Mouse (Mus musculus): ENCODE results near the gene Higd2a. TPM values are rescaled to one million over a fixed set of nuclear protein-coding genes. Genes with fewer than 3 reads are reported as not detected.

The Higd2a gene
- total RNA-seq (2021), result 100 to 1,000 TPM; 126 to 131 TPM
- long read RNA-seq, experiment 1, transcript Higd2a-201 (2 exons, 648 nt), result major isoform, 82 of 83 reads
- long read RNA-seq, experiment 1, partial matches to known transcripts, result 1 of 83 reads
- long read RNA-seq, experiment 1, other reads (novel, unspliced or antisense), result 0 of 83 reads
- long read RNA-seq, experiment 2, transcript Higd2a-201 (2 exons, 648 nt), result major isoform, 90 of 94 reads
- long read RNA-seq, experiment 2, partial matches to known transcripts, result 0 of 94 reads
- long read RNA-seq, experiment 2, other reads (novel, unspliced or antisense), result 4 of 94 reads

DNA sequence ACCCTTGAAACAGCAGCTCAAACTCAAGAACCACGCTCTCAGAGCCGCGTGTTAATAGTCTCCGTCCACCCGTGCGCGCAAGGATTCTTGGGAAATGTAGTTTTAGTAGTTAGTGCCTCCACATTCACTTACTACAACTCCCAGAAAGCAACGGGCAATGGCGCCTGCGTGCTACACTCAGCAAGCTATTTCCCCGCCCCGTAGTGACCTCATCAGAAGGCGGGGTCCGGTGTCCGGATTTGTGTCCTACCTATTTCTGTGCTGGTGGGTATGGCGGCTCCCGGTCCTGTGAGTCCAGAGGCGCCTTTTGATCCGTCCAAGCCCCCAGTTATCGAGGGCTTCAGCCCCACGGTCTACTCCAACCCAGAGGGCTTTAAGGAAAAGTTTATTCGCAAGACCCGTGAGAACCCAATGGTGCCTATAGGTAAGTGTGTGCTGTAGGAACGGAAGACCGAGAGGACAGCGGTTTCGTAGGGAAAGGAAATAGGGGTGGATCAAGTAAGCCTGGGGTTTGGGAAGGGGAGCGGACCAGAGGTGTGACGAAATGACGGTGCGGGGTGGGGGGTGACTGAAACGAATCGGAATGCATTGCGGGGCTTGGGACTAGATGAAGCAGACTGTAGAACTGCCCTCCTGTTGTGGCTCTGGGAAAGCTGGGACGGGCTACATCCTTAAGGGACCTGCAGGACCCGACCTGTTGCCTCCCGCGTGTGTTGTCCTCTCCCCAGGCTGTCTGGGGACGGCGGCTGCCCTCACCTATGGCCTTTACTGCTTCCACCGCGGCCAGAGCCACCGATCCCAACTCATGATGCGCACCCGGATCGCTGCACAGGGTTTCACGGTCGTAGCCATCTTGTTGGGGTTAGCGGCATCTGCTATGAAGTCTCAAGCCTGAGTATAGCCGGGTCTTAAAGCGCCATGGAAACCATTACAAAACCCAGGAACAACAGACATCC is at the start of gene Higd2a, which contains the start of gene Nop16:
Gene Higd2a, plus strand, starts transcription at position 212 of the 956 bp plus-strand sequence.
Gene Nop16, minus strand, starts transcription at position 95 of the 956 bp plus-strand sequence.
- peak; percentile 95 for DNase-seq
- intact Hi-C loops (cut with DNase I; ENCODE audit: low total_unique reads), result no loop called here

DNA sequence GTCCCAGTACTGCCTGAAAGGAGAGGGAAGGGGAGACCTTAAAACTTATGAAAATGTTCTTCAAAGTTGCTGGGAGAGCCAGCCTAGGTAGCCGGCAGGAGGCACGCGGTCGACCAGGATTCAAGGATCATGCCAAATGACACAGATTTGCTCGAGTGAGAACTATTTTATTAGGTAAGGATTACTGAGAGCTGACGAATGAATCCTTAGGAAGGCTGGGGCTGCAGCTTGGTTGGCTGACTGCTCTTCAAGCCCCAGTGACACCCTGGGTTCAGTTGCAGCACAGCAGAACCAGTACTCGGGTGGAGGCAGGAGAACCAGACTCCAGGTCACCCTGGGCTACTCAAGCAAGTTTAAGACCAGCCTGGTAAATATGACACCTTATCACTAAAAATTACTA is 42.0 kb upstream of the Higd2a start:
- intact Hi-C loops (cut with DNase I; ENCODE audit: low total_unique reads), result no loop called here

DNA sequence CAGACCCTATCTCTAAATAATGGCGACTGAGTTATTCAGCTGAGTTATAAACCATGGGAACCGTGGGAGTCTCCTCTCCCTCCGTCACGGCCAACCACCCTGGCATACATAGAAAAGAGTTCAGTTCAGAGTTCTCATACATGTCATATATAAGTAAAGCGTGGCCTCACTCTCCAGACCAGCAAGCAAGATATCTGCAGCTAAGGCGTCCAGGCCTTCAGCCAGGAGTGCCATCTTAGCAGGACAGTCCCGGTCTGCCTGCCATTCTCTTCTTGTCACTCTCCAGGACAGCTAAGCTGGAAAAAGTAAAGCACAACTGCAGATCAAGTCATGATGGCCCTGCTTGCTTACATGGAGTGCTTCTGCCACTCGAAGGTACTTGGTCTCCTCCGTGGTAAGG is 33.8 kb upstream of the Higd2a start:
- DNase-seq, result no peak
- intact Hi-C loops (cut with DNase I; ENCODE audit: low total_unique reads), result no loop called here

More for the DNA sequence above, 42.0 kb upstream of the Higd2a start:
- DNase-seq, result no peak

DNA sequence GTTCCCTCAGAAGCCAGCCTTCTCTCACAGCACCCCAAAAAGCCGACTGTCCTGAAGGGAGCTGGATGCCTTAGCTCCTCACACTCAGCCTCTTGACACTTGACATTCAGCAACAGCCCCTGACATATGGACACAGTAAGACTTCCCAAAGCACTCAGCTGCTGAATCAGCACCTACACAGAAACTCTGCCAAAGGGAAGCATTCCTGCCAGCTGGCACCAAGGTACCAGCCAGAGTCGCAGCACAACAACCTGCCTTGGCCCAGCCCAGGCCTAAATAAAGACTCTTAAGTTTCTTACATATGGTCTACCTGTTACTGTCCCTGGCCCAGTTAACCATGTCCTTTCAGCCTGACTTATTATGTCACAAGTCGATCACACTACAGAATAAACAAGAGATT is 33.2 kb upstream of the Higd2a start:
- intact Hi-C loops (cut with DNase I; ENCODE audit: low total_unique reads), result no loop called here
- DNase-seq, result no peak

DNA sequence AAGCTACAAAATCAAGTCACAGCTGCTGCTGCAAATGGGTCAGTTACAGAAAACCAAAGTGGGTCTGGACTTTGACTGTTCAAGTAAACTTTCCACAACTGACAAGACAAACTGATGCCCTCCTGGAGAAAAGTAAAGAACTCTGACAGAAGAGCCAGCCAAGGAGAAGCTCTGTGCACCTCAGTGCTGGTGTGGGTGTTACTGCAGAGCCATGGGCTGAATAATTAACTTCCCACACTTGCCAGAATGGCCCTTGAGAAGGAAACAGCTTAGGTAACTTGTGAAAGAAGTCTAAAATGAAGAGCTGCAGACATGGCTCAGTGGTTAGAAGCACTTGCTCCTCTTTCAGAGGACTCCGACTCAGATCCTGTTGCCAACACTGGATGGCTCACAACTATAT is 32.4 kb upstream of the Higd2a start:
- intact Hi-C loops (cut with DNase I; ENCODE audit: low total_unique reads), result no loop called here

DNA sequence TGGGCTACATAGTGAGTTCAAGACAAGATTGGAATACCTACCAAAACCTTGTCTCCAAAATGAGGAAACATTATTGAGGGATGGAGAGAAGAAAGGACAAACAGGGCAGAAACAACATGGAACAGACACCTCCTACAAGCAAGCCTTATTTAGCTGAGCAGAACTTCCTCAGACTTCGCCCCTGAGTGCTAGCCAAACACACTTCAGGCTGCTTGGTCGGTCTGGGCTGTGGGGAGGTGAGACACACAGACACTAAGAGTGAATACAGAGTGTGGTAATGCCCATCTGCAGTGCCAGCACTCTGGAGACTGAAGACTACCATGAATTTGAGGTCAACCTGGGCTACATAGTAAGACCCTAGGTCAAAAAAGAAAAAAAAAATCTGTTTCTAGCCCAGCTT is 30.4 kb upstream of the Higd2a start:
- no peak for DNase-seq
- intact Hi-C loops (cut with DNase I; ENCODE audit: low total_unique reads), result no loop called here

More for the DNA sequence above, 32.4 kb upstream of the Higd2a start:
- no peak for DNase-seq

DNA sequence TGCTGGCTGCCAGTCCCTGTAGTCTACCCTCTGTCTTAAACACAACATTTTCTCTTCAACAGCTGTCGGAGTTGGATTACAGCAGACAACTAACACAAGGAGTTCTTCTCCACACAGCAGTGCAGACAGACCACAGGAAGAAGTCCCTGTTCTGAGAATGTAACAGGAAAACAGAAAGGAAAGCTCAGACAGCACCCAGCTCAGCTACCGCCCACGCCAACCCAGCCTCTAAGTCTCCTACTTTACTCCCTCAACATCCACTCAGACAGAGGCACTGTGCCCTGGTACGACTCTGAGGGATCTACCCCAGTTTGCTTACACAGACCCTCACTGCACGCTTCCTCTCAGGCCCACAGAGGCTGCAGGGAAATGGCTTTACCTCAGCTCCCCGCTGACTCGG is 29.4 kb upstream of the Higd2a start:
- intact Hi-C loops (cut with DNase I; ENCODE audit: low total_unique reads), result no loop called here

DNA sequence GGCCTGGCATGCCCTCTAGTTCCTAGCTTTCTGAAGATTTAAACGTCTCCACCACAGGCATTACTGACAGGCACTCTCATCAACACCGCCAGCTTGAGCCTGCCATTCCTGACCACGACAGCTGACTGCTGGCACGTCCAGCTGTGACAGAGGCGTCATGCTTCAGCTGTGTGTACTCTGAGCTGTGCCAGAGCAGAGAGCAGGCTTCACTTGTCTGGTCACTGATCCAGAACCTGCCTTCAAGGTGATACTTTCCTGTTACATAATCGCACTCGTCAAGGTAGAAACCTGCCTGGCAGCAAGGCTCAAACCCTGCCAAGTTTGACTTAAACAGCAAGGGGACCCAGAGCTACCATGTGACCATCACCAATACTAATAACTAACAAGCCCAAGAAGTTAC is 27.4 kb upstream of the Higd2a start:
- intact Hi-C loops (cut with DNase I; ENCODE audit: low total_unique reads), result no loop called here
- DNase-seq, result no peak

More for the DNA sequence above, 29.4 kb upstream of the Higd2a start:
- DNase-seq, result no peak

DNA sequence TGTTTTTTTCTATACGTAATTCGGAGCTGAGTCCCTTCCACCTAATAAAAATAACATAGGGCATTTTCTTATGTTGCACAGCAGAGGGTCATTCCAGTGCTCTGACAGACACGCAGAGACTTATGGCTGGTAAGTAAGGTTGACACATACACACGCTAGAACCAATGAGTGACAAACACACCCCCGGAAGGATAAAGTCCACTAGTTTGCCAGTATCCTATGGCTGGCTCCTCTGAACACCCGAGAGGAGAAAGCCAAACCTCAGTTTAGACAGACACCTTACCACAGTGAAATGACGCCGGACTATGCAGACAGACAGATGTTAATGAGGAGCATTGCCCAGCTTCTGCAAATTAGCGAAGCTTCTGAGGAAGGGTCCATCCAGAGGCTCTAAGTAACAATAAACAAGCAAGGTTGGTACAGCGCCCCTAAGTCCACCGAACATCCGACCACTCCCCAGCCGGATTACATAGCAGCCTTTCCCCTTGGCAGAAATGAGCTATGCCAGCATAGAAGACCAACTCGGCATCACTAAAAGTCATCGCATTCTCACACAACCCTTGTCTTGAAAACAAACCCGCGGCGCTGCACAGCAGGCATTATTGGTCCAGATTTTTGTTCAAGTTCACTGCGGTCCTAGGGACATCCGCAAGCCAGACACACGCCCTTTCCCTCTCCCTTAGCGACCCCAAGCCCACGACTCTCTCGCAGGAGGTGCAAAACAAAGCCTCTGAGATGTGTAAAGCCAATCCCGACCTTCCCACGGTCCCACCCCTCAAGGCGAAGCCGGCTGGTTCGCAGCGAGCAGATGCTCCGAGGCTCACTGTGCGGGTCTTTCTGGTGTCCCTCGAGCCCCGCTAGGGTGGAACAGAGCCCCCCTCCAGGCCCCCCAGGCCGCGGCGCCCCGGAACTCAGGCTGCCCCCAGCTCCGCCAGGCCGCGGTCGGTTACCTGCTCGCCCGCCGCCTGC is 25.5 kb upstream of the Higd2a start:
- DNase-seq, result no peak
- intact Hi-C loops (cut with DNase I; ENCODE audit: low total_unique reads), result no loop called here

DNA sequence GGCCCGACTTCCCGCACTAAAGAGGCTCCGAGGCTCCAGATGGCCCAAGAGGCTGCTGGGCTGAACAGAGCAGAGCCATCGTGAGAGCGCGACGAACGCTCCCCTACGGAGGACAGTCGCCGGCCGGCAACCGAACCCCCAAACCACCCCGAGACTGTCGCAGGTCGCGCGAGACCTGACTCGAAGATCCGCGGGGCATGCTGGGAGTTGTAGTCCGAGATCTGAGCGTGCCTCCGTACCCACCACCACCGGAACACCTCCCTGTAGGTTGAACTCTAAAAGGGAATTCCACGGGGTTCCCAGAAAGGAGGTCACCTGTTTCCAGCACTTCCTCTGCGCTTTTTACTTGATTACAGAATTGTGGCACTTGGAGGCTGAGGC is 24.8 kb upstream of the Higd2a start, which contains the start of gene 4833439L19Rik:
Gene 4833439L19Rik, minus strand, starts transcription at position 235 of the 381 bp plus-strand sequence.
- intact Hi-C loops (cut with DNase I; ENCODE audit: low total_unique reads), result no loop called here
- peak; percentile 96 for DNase-seq

DNA sequence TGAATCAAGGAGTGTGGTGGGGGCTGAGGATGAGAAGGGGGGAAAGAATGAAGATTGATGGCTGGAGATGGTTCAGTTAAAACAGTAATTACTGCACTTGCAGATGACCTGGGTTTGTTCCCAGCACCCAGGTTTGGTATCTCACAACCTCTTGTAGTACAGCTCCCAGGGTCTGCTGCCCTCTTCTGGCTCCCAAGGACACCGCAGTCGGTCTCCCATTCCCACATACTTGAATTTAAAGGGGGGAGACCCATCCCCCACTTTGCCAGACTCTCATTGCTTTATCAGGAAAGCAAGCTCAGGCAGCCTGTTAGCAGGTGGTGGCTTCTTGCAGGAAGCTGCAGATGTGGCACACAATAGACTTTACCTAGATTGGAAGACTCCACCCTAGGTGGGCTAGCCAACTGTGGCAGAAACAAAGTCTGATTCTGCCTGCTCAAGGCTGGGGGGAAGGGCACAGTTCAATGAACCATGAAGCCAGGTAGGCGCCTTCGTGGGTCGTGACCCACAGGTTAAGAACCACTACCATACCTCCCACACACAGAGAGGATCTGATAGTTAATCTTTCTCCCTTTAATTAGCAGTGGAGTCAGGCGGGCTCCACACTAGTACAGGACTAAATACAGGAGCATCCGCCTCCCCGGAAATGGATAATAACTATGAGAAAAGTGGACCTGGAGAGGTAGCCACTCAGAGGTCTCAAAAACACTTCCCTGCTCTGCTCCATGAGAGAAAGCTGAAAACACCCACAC is 24.2 kb upstream of the Higd2a start:
- intact Hi-C loops (cut with DNase I; ENCODE audit: low total_unique reads), result no loop called here
- no peak for DNase-seq

DNA sequence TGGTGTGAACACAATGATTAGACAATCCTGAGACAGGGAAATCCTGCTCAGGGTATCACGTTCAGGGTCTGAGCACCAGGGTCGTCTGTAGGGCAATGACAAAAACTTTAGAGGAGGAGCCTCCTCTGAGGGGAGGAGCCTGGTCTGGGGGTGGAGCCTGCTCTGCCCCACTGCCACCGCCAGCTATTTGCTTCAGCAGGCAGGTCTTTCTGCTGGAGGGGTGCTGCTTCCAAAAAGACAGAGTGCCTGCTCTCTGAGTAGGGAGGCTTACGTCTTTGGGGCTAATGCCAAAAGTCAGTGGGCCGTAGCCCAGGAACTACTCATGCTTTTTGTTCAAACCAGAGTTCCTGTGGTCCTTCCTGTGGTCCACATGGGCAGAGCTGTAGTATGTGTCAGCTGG is 21.6 kb upstream of the Higd2a start:
- intact Hi-C loops (cut with DNase I; ENCODE audit: low total_unique reads), result no loop called here

DNA sequence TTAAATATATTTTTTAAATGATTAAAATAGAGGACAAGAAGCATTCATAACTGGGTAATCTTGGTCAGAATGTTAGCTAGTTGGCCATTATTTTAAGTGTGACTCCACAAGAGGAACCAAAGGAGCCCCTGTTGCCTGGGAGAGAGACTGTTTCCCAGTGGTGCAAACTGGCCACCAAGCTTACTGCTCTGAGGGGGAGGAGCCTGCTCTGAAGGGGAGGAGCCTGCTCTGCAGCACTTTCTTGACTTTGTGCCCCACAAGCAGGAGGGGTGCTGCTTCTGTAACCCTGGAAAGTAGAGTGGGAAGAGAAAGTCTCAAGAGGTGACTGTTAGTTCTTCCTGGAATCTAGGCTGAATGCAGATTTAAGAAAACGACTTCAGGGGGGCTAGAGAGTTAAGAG is 20.7 kb upstream of the Higd2a start:
- intact Hi-C loops (cut with DNase I; ENCODE audit: low total_unique reads), result no loop called here

More for the DNA sequence above, 21.6 kb upstream of the Higd2a start:
- DNase-seq, result no peak

DNA sequence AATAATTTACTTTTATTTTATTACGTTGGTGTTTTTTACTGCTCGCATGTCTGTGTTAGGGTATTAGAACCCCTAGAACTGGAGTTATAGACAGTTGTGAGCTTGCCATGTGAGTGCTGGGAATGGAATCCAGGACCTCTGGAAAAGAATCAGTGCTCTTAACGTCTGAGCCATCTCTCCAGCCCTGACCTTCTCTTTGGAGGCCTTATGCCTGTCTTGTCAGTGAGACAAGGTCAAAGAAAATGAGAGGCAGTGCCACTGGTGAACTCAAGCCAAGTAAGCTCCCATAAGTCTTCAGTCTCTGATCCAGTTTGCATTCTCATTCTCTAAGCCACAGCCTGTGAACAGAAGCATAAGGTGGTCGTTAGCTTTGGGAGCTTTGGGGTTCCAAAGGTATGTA is 19.3 kb upstream of the Higd2a start:
- DNase-seq, result no peak
- intact Hi-C loops (cut with DNase I; ENCODE audit: low total_unique reads), result no loop called here

More for the DNA sequence above, 20.7 kb upstream of the Higd2a start:
- no peak for DNase-seq

DNA sequence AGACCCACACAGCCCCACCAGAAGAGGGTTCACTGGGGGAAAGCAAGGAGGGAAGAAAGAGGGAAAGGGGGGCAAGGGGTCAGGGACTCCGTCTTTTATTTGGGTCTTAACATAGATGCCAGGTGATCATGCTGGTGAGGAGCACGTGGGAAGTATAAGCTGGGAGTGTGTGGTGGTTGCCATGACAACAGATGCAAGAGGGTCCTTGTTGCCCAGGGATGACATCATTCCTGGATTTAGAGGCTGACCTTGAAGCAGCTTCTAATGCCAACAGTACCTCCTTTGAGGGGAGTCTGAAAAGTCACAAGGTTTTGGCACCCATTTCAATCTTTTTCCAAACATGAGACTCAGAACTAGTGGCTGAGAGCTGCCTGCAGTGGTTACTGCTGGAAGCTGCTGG is 18.4 kb upstream of the Higd2a start:
- intact Hi-C loops (cut with DNase I; ENCODE audit: low total_unique reads), result no loop called here
- DNase-seq, result no peak

DNA sequence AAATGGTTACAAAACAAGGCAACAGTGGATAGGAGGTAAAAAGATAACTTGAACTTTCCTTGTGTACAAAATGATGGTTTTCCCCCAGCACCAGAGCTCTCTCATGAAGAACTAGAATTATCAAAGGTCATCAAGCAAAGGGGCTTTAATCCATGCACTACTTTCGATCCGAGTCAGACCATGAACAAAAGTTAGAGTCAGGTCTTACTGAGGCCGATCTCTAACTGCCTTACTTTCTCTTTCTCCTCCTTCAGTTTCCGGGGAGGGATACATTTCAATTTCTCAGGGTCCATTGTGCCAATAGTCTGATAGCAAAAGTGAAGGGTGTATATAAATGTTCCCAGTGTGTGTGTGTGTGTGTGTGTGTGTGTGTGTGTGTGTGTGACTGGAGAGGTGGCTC is 17.4 kb upstream of the Higd2a start:
- intact Hi-C loops (cut with DNase I; ENCODE audit: low total_unique reads), result no loop called here
- no peak for DNase-seq

DNA sequence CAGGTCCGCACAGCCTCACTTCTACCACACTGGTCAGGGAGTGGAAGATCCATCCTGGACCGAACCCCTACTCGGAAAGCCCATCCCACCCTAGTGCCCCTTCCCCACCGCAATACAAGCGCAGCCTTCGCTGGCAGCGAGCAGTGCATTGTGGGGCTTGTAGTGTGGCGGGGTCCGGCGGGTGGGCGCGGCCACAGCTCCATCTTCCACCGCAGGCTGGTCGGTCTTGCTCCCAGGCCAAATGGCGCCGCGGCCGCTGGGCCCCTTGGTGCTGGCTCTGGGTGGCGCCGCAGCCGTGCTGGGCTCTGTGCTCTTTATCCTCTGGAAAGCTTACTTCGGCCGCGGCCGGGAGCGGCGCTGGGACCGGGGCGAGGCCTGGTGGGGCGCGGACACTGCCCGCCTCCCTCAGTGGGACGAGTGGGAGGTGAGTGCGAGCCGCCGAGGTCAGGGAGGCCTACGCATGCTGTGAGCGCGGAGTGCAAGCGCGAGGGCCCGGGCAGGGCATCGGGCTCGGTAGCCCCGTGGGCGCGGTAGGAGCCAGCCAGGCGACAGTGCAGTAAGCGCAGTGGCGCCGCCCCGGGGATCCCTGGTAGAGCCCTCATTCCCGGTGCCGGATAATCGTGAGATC is 15.0 kb upstream of the Higd2a start, which contains the start of gene Arl10:
Gene Arl10, plus strand, starts transcription at position 162 of the 628 bp plus-strand sequence.
- peak; percentile 75 for DNase-seq
- intact Hi-C loops (cut with DNase I; ENCODE audit: low total_unique reads), result no loop called here

DNA sequence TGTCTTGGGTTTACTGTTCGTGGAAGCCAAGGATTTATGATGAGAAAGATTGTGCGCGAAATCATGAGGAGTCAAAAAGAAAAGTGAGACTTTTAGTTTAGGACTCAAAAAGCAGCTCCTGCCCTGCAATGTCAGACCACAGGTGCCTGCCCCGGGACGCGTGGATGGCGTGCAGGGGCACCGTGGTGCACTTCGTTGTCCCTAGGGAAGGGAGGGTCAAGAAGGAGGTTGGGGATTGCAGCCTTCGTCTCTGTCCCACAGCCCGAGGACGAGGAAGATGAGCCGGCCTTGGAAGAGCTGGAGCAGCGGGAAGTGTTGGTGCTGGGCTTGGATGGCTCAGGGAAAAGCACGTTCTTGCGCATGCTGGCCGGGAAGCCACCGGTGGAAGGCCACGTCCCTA is 14.5 kb upstream of the Higd2a start:
- no peak for DNase-seq
- intact Hi-C loops (cut with DNase I; ENCODE audit: low total_unique reads), result no loop called here
